Mouse (Mus musculus) C2C12 (cell line): ENCODE measurements around the gene Ankrd65. TPM values are rescaled to one million over a fixed set of nuclear protein-coding genes. Genes with fewer than 3 reads are reported as not detected.

Experiments
- H3K27me3 ChIP-seq: one replicate; pipeline ENCODE4 v1.6.1; 2011; ENCODE audit not compliant: control insufficient read depth, insufficient read depth, insufficient read length
- H3K36me3 ChIP-seq: one replicate; pipeline ENCODE4 v1.6.1; 2011; ENCODE audit not compliant: control insufficient read depth, insufficient read depth
- H3K4me3 ChIP-seq: one replicate; pipeline ENCODE4 v1.5.1; 2011; ENCODE audit warnings: mild to moderate bottlenecking, control low read depth; ENCODE audit not compliant: poor library complexity, insufficient read depth, severe bottlenecking
- H3K79me2 ChIP-seq: one replicate; pipeline ENCODE4 v1.6.1; 2011; ENCODE audit not compliant: control insufficient read depth, insufficient read depth
- H3K79me3 ChIP-seq: one replicate; pipeline ENCODE4 v1.6.1; 2011; ENCODE audit warnings: low read depth, control low read depth
- H3ac ChIP-seq: one replicate; pipeline ENCODE3; 2011; ENCODE audit warnings: low read depth; ENCODE audit not compliant: control insufficient read depth, insufficient read length
- CEBPB ChIP-seq: IDR thresholded peaks from one replicate; pipeline ENCODE4 v1.6.1; 2011; ENCODE audit warnings: low read depth, mild to moderate bottlenecking, control low read depth, moderate library complexity
- CTCF ChIP-seq: IDR thresholded peaks from one replicate; pipeline ENCODE4 v1.5.1; 2011; ENCODE audit not compliant: control insufficient read depth, insufficient read depth, insufficient read length
- FOSL1 ChIP-seq: IDR thresholded peaks from one replicate; pipeline ENCODE4 v1.8.0; 2011; ENCODE audit warnings: mild to moderate bottlenecking, low read length; ENCODE audit not compliant: poor library complexity, insufficient read depth, severe bottlenecking
- MAX ChIP-seq: IDR thresholded peaks from one replicate; pipeline ENCODE4 v1.6.1; 2011; ENCODE audit warnings: mild to moderate bottlenecking, control low read depth
- MYOD1 ChIP-seq: IDR thresholded peaks from one replicate; pipeline ENCODE4 v1.6.1; 2011; ENCODE audit warnings: low read depth; ENCODE audit not compliant: control insufficient read depth, insufficient read length
- MYOG ChIP-seq: IDR thresholded peaks from one replicate; pipeline ENCODE4 v1.6.1; 2011; ENCODE audit not compliant: control insufficient read depth, insufficient read length; ENCODE audit errors: extremely low read depth
- USF1 ChIP-seq: IDR thresholded peaks from one replicate; pipeline ENCODE4 v1.6.1; 2011; ENCODE audit warnings: low read depth, mild to moderate bottlenecking, control low read depth, moderate library complexity
- polyA plus RNA-seq: library from polyadenylated mRNA; unstranded; fragments of >200 nt; fragmentation: generic; extraction: Trizol; gene quantifications from one replicate; pipeline ENCODE4 v1.2.1, GENCODE M21; 2012; ENCODE audit warnings: missing spikeins

Gene Ankrd65
- polyA plus RNA-seq, 1 experiment, result not detected

DNA sequence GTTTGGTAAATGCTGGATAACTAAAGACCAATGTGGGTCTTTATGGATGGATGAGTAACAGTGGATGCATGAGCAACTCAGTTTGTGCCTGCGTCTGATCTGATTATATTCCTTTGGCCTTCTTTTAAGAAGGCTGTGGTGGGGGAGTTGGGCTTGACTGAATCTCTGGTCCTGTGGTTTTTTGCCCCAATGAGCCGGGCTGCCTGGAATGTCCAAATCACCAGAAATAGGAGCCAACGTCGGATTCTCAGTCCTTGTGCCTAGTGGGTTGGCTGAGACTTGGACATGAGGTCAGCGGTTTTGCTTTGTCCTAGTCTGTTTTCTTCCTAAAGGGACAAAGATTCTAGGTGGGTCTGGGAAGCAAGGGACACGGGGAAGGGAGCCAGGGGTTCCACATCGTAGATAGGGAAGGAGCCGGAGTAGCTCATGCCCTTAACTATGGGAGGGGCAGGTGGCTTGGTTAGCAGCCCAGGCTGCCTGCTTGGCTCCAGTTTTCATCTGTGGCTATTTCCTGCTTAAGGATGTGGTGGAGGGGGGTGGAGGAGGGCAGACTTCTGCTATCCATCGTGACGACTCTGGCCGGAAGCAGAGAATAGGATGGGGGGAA, 47.3 kb downstream of the Ankrd65 start:
- Histone ChIP-seq H3K79me2 (peaks cover 22% of the 10 kb centered on the region), H3K4me3 (no peak overlapping the region), H3K79me3 (peaks cover 13% of the 10 kb centered on the region), H3ac (peak overlapping the region; percentile 14), H3K36me3 (peaks cover 14% of the 10 kb centered on the region), H3K27me3 (no peaks in the 10 kb centered on the region)
- no peak for TF ChIP-seq CEBPB
- no peak for TF ChIP-seq MYOG
- TF ChIP-seq MAX, result peak; percentile 17

DNA sequence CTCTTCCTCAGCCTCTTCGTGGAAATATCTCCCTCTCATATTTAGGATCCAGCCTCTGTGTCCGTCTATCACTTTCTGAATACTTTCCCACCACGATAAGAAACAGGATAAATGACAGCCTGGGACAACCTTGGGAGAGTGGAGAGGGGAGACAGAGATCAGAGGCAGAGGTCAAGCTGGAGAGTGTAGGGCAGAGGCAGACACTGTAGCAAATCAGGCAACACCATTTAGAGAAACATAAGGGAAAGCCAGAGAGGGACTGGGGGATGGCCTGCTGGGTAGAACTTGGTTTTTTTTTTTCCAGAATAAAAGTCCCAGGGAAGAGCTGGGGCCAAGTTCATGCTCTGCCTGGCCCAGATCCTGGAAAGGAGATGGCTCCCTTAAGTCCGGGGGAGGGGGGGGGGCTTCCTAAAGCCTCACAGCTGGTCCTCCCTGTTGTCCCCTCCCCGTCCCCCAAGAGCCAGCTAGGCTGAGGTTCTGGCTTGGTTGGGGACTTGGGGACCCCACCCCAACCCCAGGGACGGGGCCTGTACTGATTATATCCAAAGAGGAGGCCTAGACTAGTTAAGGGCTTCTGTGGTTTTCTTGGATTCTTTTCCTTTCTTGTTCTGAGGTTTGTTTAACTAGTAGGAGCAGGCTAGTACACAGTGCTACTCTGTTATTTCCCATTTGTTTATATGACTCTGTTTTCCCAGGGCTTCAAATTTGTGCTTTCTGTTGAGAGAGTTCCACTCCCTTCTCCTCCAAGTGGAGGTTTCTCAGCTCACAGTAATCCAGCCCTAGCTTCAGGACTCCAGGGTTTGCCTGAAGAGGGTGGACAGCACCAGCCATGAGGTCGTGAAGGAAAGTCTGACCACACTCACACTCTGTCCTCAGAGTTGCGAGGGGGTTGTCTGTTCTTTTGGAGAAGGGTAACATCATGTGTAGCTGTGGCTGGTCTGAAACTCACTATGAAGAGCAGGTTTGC, 48.2 kb downstream of the Ankrd65 start:
- Histone ChIP-seq H3K79me3 (peaks cover 6% of the 10 kb centered on the region), H3K4me3 (no peak overlapping the region), H3ac (peak overlapping the region; percentile 29), H3K79me2 (peaks cover 14% of the 10 kb centered on the region), H3K36me3 (peaks cover 10% of the 10 kb centered on the region), H3K27me3 (no peaks in the 10 kb centered on the region)
- TF ChIP-seq USF1 (no peak), MYOG (no peak), MYOD1 (no peak), CTCF (no peak), CEBPB (no peak), FOSL1 (no peak), MAX (no peak)

- Histone ChIP-seq H3K27me3 (no peaks in the 10 kb centered on the region), H3K79me2 (peaks cover 14% of the 10 kb centered on the region), H3K79me3 (peaks cover 4% of the 10 kb centered on the region), H3K36me3 (peaks cover 9% of the 10 kb centered on the region), H3K4me3 (peak within 1 kb of the TSS; percentile 37), H3ac (peak within 1 kb of the TSS; percentile 77)
- TF ChIP-seq USF1, result no peak
- TF ChIP-seq CEBPB, result no peak
- no peak for TF ChIP-seq MYOD1
- TF ChIP-seq CTCF, result no peak
- TF ChIP-seq FOSL1, result no peak
- TF ChIP-seq MYOG, result no peak
- no peak for TF ChIP-seq MAX
These were observed 49.3 kb downstream of the Ankrd65 start, which contains the start of gene Mxra8 for GRCm38 (mm10) chr4:155839483-155839910. Gene Mxra8 (plus strand): TSS chr4:155839680.

DNA sequence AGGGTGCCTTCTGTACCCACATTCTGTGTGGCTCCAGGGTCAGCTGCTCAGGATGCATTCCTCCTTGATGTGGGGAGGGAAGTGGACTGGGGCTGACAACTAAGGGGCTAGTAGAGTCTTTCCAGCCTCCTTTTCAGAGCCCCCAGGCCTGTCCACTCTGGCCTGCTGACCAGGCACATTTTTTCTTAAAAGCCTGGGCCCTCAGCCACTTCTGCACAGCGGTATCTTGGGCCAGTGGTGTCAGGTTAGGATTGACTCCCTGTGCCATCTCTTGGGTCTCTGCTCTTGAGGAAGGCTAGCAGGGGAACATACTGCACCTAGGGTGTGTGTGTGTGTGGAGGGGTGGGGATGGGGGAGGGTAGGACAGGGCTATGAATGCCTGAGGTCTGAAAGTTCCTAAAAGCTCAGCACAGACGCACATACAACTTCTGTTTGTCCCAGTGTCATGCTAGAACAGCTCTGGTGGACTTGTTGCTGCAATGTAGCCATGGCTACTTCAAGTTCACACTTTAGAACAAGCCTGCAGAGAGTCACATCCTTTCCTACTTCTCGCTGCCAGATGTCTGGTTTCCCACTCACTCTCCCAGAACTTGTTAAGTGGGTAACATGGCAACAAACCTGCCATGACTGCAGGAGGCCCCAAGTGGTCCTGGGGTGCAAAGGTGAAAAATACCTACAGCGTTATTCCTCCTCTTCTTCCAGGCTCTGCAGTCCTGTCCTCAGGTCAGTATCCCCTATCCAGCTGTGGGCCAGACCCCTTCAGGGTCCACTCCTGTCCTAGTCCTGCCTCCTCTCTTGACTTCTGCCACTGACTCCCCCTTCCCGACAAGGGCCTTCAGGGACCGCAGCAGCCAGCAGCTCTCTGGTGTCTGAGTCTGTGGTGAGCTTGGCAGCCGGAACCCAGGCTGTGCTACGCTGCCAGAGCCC, 50.1 kb downstream of the Ankrd65 start:
- peaks cover 9% of the 10 kb centered on the region for H3K36me3 ChIP-seq
- peaks cover 4% of the 10 kb centered on the region for H3K79me3 ChIP-seq
- peak overlapping the region; percentile 61 for H3ac ChIP-seq
- peaks cover 14% of the 10 kb centered on the region for H3K79me2 ChIP-seq
- TF ChIP-seq MAX (no peak), MYOG (no peak), CEBPB (no peak), CTCF (no peak), FOSL1 (no peak), USF1 (no peak), MYOD1 (no peak)
- H3K4me3 ChIP-seq, result peak overlapping the region; percentile 37
- no peaks in the 10 kb centered on the region for H3K27me3 ChIP-seq

DNA sequence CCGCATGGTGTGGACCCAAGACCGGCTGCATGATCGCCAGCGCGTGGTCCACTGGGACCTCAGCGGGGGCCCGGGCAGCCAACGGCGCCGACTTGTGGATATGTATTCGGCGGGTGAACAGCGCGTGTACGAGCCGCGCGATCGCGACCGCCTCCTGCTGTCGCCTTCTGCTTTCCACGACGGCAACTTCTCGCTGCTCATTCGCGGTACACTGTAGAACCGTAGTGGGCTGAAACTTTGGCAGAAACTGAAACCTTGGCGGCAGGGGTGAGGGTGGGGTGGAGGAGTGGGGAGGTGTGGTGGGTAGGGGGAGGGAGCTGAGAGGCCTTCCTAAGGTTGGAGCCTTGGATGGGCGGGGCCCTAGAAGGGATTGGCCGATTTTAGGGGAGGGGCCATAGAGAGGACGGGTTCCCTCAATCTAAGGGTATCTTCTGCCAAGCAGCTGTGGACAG, 50.8 kb downstream of the Ankrd65 start:
- Histone ChIP-seq H3K36me3 (peaks cover 9% of the 10 kb centered on the region), H3K79me2 (peaks cover 14% of the 10 kb centered on the region), H3ac (peak overlapping the region; percentile 61), H3K27me3 (no peaks in the 10 kb centered on the region), H3K4me3 (peak overlapping the region; percentile 37), H3K79me3 (peaks cover 4% of the 10 kb centered on the region)
- TF ChIP-seq CTCF (peak; percentile 64), MAX (no peak)
